In genomic region chr17:32034322-32034721, GRCm38 (mm10) we compare ENCODE assay signal across 17 mouse cellular contexts. TPM values are rescaled to one million over a fixed set of nuclear protein-coding genes. Genes with fewer than 3 reads are reported as not detected.
"Had no signal": no experiment of that assay in that cellular context is flagged by ENCODE, and none has a peak within 500 bp of the region (broad histone marks: within the 10 kb centered on the region; RNA-seq: fewer than 3 reads in every experiment).

No protein-coding gene starts in this region.

- H3K36me3 ChIP-seq: limb, embryonic 15.5 days; midbrain, embryonic 13.5 days had no signal

- H3K4me3 ChIP-seq: kidney, embryonic 15.5 days; limb, embryonic 12.5 days; limb, embryonic 15.5 days; midbrain, embryonic 13.5 days had no signal

- H3K9me3 ChIP-seq: kidney, embryonic 15.5 days; limb, embryonic 12.5 days; limb, embryonic 15.5 days; midbrain, embryonic 13.5 days had no signal

- H3K27me3 ChIP-seq: kidney, embryonic 15.5 days; limb, embryonic 12.5 days; limb, embryonic 15.5 days; midbrain, embryonic 13.5 days had no signal

- DNase-seq: kidney, adult 8-10 months; kidney, postnatal 10 days; kidney, postnatal 36 days; layer of hippocampus, postnatal 36 days; left cerebral cortex, postnatal 4 days; liver, postnatal 0 days; lung, embryonic 14.5 days; thymus, adult 18-20 months; thymus, postnatal 36 days had no signal

- H3K27ac ChIP-seq: kidney, embryonic 15.5 days; limb, embryonic 12.5 days; limb, embryonic 15.5 days; liver, embryonic 14.5 days; macrophage; midbrain, embryonic 13.5 days had no signal

- ATAC-seq: liver, postnatal 0 days; lung, postnatal 0 days; midbrain, embryonic 13.5 days had no signal

- H3K9ac ChIP-seq: kidney, embryonic 15.5 days; limb, embryonic 12.5 days; limb, embryonic 15.5 days; liver, embryonic 14.5 days; liver, postnatal 0 days; lung, embryonic 14.5 days; midbrain, embryonic 13.5 days had no signal

- H3K4me2 ChIP-seq: kidney, embryonic 15.5 days; limb, embryonic 12.5 days; limb, embryonic 15.5 days; liver, embryonic 11.5 days; lung, embryonic 14.5 days; midbrain, embryonic 13.5 days had no signal

RNA-seq across cellular contexts. Expression of gene Hsf2bp, which starts 1.8 kb away (rescaled TPM):
- polyA plus RNA-seq: macrophage had no signal
